Mouse (Mus musculus) ovary, postnatal 14 days (tissue): ENCODE data around the gene Olfr173.

ENCODE experiments used
- DNase-seq: peaks from one replicate; pipeline ENCODE4 v3.0.0; 2022; ENCODE audit warnings: low spot score

The Olfr173 gene

GRCm38 (mm10) chr16:58800168-58800567, at the start of gene Olfr173:
TSS of gene Olfr173 (minus strand) at chr16:58800268.
- no peak for DNase-seq

- no peak for DNase-seq
Observed at GRCm38 (mm10) chr16:58826732-58827319, 26.8 kb upstream of the Olfr173 start, which contains the start of gene Olfr175-ps1. TSS of gene Olfr175-ps1 (minus strand) at chr16:58826782.

DNA sequence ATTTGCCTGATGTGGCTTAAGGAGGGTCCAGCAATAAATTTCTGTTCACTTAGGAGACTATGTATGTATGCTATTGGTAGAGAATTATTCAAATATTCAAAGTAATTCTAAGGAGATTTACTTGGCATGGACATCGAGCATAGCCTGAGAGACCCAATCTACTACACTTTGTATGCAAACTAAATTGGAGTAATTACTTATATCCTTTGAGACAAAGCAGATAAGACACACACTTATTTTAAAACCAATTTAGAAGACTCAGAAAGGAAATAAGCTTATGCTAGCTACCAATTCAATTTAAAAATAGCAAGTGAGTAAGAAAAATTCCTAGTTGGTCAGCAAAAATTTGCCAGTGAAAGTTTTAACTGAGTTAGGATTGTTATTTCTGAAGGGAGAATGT, 37.0 kb downstream of the Olfr173 start, which contains the start of gene Olfr172:
Gene Olfr172, minus strand, starts transcription at position 101 of the 400 bp plus-strand sequence.
- no peak for DNase-seq

GRCm38 (mm10) chr16:58756191-58756590, 43.9 kb downstream of the Olfr173 start:
- no peak for DNase-seq

- DNase-seq, result no peak
Observed at GRCm38 (mm10) chr16:58751314-58751713, 48.8 kb downstream of the Olfr173 start.

DNA sequence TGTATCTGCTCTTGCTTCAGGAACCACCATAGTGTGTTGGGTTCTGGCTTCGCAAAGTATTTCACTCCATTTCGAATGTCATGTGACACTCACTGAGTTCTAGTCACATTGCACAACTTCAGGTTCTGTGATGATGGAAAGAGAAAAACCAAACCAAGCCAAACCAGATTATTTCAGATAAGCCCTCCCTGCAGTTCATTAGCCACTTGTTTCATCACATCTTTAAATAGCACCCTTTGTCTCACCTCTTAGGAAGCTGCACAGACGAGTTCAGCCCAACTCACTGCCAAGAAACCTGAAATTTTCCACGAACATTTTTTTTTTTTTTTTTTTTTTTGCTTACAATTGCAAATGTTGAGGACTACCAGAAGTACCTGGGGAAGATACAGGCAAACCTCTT, 53.4 kb downstream of the Olfr173 start:
- no peak for DNase-seq
